Mouse (Mus musculus): Measurements from ENCODE around the gene Lyrm9.

DNA sequence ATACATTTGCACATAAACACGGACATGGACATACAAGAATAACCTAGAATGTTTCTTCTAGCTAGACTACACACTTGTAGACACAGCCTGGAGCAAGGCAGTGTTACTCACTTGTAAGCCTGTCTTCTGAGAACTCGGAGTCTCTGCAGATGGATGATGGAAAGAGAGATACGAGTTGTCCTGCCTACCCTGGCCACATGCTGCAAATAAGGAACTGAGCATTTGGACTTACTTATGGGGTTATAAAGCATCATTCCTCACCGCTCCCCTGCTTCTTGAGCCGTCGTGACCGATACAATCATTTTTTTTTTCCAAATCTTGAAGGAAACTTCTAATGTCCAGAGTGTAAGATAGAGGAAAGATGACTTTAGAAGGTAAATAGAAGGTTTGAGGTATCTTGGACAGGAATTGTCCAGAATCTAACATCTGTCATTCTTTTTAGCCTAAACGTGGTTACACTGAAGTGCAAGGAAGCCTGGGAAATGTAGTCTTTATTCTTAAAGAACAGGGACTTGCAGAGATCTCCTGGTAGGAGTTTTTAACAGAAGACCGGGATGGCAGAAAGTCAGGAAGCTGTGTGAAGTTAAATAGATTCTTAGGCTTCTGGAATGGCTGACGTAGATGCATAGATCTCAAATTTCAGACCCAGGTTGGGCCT is 30.2 kb upstream of the Lyrm9 start:
- TF ChIP-seq POLR2A (IDR thresholded peaks at IDR 0.05; ENCODE audit: low read depth, low read length) (no peak), CTCF (conservative IDR thresholded peaks at IDR 0.05; ENCODE audit: insufficient read depth, insufficient read length, low read depth, low read length) (no peak)
